Mouse (Mus musculus) cerebellum, adult 18-20 months (tissue): ENCODE measurements at regions not wholly inside any gene's neighbourhood (a gene's known extent, or its start where the extent isn't known, plus 50 kb on each side); places are given as distances from the start of the nearest gene placed in this dataset.

Experiments
- DNase-seq, 2 experiments: peaks; one replicate each; pipeline ENCODE4 v3.0.0; 2021

DNA sequence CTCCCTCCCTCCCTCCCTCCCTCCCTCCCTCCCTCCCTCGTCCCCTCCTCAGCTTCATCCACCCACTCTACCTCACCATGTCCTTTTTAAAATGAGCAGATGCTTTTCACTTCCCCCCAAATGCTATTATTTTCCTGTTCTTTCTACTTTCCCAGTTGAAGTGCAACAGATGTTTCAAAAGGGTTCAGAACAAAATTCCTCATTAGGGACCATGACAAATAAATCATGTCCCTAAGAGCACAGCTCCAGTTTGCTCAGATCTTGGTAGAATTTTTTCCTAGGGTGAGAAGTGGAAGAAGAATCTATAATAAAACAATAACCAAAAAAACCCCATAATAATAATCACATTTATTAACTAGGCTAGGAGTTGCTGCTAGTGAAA, 323.5 kb downstream of the Etaa1 start:
- DNase-seq, result no peak

DNA sequence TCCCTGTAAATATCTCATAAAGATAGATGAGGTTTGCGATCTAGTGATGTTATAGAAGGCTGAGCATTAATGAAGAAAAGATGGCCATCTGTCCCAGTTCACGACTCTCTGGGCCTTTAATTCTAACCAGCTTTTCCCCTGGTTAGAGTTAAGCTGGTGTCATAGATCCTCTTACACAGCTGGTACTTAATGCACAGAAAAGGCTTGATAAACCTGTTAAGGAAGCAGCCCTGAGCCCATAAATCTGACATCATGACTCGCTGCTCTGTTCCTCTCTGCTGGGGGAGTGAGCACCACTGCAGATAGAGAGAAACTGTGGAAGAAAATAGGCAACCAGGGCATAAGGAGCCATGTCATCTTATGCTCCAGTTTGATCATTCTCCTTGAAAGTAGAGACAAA, 316.5 kb downstream of the Etaa1 start:
- DNase-seq, result no peak

DNA sequence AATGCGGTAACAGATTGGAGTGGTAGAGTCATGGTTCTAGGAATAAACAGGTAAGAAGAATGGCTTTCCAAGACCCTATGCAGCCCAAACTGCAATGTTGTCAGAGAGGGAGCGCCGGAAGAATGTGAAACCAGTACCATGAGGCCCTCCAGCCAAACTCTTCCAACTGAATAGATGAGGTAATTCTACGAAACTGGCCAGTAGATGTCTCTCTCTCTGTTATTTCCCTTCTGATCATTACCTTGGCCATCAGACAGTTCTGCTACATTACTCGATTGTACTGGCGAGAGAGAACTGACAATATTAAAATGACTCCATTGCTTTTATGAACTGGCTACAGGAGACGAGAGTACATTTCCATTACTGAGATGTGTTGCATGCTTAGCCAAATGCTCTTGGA, 313.8 kb downstream of the Etaa1 start:
- no peak for DNase-seq

DNA sequence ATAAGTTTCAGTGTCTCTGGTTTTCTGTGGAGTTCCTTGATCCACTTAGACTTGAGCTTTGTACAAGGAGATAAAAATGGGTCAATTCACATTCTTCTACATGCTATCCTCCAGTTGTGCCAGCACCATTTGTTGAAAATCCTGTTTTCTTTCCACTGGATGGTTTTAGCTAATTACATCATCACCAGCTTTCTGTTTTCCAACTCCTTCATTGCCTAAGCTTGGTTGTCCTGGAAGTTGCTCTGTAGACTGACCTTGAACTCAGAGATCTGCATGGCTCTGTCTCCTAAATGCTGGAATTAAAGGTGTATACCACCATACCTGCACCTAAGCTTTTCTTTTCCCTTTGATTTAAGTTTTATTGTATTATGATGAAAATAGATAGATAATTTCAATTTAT, 306.2 kb downstream of the Etaa1 start:
- DNase-seq, result no peak

DNA sequence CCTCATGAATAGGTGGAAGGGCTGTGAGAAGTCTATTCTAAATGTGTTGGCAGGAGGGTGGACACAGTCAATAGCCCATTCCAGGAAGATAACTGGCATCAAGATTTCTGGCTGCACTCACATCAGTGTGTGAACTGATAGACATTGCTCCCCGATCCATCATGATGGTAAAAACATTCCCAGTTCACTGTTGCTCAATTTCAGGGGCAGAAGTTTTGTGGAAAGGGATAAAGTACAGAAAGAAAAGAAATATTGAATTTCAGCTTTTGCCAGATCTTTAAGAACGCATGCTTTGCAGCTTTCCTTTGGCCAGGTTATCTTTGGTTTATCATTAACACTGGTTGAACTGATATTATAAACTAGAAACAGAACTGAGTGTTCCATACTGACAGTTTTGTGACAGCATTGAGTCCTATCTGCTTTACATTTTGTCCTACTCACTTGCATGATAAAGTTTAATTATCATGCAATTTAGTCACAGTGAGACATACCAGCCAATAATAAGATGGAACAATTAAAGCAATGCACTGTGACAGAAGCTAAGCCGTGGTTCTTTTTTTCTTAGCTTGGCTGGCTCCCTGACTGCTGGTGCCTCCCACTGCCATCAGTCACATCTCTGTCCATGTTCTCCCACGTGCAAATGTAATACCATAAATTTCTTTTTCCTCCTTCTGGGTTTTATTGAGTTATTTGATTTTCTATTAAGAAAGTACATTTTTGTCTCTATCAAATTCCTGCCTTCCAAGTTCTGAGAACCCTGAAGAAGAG, 302.1 kb downstream of the Etaa1 start:
- no peak for DNase-seq

DNA sequence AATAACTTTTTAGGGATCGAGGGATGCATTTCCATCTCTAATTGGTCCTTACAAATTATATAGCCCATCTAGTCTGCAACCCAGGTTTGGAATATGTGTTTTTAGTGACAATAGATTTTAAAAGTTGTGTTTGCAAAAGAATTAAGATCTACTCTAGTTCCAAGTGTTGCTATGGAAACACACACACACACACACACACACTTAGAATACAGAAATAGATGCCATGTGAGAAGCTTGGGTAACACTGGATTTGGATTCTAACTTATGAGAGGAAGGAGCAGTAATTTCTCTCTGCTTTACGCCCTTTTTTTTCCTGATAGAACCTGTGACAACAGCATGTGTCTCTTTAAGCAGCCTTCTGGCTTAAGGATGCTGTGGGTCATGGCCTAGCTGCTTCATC, 297.8 kb downstream of the Etaa1 start:
- DNase-seq, result no peak

DNA sequence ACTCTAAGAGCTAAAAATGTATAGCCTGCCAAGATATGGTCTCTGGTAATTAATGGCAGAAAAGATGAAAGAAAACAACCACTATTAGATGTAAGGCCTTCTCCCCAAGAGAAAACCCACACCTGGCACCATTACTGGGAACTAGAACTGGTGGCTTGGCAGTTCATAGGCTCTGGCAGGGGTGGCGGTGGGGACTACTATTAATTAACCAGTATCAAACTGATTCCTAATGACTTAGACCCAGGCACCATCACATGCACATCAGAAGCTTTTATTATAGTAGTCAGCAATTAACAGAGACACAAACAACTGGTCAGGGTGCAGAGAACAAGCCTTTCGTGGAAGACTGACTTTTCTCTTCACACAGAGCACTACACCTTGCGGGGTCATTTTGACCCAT, 296.0 kb downstream of the Etaa1 start:
- no peak for DNase-seq

DNA sequence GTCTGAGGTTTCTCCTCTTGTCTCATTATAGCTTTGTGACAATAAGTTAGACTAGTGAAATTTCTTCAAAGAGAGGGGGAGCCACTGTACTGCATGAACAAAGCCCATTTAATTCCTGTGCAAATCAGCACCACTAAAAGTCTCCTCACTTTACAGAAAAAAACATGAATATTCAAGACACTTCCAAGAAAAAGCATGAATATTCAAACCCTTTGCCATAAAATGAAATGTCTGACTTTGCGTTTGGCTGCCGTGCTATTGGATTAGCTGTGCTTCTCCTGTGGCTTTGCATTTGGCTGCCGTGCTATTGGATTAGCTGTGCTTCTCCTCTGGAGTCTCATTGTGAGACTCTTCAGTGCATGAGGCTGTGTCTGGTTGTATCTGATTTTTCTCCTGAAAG, 295.4 kb downstream of the Etaa1 start:
- no peak for DNase-seq

DNA sequence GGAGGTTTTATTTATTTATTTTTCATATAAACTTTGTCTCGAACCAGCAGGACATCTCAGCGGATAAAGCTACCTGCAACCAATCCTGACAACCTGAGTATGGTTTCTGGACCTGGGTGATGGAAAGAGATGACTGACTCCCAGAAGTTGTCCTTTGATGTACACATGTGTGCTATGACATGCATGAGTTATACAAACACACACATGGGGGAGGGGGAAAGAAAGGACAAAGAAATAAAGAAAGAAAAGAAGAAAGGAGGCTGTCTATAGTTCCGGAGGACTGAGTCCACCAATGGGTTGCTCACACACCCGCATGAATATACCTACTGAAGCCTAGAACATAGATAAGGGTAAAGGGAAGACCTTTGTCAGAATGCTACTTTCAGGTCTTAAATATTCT, 295.0 kb downstream of the Etaa1 start:
- no peak for DNase-seq

DNA sequence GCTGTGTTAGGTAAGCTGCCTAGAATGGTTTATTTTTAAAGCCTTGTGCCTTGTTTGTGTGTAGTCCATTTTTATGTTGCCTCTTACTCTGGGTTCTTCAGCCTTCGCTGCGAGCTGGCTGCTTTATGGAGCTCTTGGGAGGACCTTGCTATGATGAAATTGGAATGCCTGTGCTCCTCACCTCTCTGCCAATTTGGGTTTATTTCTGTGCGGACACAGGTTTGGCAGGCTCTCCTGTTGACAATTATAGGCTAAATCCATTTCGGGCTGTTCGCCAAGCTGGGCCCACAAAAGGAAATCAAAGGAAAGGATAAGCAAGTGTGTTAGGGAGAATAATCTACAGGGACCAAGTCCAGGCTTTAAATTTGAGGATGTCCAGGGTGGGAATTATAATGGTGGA, 289.8 kb downstream of the Etaa1 start:
- peak; percentile 56 to 65 for DNase-seq

DNA sequence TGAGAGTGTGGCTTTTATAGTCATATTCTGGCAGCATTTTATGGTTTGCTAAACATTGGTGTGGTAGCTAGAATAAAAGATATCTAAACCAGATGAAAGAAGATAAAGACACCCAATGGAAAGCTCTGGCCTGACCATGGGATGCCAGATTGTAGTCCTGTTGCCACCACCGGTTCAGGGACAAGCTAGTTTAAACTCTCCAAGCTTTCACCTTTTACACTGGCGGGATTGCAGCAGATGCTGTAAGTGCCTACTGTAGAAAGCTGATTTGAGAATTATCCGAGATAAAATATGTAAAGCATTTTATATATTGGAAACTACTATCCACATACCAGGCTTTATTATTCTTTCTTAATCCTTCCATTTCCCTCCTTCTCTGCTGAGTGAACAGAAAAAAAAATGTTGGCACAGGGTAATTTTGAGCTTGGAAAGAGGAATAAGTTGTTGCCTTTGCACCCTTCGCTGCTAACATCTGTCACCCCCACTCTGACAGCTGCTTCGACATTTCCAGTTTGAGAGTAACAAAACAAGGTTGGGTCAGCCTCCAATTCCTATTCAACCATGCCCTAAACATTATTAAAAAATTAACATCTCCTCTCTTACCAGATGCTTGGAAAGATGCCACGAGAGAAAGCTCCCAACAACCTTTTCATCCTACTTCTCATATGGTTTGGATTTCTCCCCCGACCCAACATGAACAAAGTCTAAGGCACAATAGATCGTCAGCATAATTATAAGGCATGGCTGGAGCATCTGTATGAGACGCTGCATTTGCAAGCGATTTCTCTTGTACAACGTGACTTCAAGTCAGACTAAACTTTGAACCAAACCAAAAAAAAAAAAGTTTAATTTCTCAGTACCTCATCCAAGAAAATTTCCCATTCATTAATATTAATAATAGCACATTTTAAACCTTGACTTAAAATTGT, 287.8 kb downstream of the Etaa1 start:
- DNase-seq, result no peak

DNA sequence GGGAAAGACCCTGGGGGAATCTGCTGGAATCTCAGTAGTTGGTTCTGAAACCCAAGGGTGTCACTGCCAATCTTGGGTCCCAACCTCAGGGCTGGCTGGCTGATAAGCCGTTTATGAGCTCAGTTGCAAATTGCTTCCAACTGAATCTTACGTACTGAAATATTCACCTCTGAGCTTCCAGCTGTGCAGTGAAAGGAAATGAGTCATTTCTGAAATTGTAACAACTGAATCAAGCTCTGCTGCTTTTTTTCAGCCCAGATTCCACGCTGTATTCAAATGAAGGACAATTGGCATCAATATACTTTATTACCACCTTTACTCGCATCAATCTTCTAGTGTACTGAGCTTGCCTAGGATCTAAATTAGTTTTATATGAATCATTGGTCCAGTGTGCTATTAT, 272.7 kb downstream of the Etaa1 start:
- DNase-seq, result no peak

DNA sequence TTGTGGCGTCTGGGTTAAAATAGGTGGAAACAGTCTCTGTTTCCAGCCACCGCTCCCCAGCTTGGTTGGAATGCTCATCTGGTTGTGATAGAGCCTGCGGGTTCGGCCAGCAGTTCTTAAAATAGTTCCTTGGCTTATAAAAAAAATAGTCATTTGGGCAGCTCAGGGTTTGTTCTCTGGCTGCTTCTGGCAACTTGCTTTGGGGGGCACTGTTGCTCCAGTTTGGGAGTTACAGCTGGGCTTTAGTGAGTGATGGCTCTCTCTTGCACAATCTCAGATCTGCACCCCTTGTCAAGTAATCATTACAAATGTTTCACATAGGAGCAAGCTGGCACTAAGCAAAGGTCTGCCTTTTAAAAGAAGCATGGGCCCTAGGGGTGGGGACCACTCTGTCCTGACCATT, 268.0 kb downstream of the Etaa1 start:
- peak; percentile 69 for DNase-seq

DNA sequence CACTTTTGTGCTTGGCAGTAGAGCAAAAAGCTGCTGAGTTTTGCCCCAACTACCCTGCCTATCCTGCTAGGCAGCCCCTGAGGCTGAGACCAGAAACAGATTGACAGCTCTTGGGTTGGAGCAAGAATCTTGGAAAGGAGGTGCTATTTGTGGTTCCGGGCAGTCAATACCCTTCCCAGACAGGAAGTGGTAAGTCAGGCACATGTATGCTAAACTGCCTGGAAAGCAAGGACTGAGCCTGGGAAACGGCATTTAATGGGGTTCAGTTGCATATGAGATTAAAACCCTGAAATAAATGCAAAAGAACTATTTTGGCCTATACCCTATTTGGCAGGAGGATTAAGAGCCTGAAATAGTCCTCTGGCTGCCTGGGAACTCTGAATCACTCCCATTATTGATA, 266.9 kb downstream of the Etaa1 start:
- no peak for DNase-seq

DNA sequence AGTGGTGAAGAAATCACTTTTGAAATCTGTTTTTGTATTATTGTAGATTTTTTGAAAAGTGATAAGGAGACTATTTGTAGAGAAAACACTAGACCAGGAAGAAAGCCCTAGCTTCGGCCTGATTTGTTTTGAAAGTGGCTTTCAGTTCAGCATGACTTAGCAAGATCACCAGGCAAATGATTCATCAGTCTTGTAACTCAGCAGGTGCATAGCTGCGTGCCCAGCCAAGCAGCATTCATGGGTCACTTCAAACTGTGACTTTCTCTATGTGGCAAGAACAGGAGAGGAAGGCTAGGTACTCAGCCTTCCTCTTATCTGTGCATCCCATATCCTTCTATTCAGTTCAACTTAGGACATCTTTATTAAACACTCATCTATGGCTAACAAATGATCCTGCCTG, 259.5 kb downstream of the Etaa1 start:
- DNase-seq, result peak; percentile 9 to 13

DNA sequence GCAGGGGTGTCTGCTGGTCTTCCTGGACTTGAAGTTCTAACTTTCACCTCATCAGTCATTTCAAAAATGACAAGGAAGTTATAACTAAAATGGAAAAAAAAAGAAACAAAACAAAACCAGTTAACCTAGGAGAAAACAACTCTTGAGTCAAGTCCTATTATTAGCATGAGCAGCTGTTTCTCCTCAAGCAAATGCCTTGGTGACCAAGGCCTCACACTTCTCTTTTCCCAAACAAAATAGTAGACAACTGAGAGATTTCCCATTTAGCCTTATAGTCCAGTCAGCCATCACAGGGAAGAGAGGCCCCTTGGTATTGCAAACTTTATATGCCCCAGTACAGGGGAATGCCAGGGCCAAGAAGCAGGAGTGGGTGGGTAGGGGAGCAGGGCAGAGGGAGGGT, 244.9 kb downstream of the Etaa1 start:
- no peak for DNase-seq

DNA sequence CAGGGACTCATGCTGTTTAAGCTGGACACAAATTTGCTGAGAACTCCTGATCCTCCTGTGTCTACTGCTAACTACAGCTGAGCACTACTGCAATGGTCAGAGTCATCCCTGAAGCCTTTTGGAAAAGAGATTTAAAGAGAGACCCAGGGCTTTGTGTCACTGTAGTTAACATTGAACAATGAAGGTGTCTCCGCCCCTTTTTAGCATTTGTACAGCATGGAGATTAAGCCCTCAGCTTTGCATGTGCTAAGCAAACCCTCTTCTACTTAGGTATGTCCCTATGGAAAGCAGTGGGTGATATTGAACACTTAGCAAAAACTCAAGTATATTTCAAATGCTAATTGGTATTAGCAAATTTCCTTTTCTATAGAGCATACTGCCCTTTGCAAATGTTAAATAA, 231.6 kb downstream of the Etaa1 start:
- DNase-seq, result no peak

DNA sequence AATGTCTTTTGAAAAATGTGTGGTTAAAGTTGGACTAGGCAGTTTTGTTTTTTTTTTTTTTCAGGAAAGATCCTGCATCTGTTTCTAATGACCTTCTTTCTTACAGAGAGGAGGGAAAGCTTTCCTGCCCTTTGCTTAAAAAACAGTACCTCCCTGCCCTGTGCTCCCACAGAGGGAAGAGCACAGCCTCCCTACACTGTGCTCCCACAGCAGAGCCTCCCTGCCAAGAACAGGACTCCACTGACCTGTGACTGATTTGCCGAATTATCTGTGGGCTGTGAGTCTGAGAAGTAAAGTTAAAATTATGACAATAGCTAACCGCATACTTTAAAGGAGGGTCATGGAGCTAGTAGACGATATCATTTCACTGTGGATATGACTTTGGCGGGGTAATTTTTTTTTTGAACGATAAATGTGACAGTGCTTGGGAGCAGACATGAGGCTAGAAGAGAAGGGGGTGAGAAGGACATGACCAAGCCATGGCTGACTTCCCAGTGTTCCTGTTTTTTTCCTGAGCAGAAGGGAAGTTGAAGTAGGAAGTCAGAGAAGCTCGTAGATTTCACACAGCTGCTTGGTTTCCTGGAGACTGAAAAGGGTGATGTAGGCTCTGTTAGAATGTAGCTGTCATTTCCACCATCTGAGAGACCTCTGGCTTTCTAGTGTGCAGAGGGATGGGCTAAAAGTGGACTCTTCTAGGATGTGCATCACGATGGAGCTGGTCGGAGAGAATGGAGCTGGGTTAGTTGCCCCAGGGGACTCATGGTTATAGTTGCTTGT, 226.2 kb downstream of the Etaa1 start:
- DNase-seq, result peak; percentile 12 to 18

DNA sequence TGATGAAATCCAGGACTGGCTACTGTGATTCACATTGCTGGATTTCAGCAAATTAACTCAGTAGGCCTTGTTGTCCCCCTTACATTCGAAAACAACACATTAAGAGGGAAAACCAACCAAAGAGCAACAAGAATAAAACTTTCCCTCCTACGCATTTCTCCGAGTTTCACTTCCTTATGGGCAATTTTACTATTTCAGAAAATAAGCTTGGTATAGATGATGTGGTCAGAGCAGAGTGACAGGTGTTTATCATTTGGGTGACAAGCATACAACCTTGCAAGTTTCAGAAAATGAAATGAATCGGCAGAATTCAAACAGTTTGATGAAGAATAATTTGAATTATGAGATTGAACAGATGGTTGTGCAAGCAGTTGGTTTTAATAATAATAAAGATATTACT, 220.6 kb downstream of the Etaa1 start:
- DNase-seq, result no peak

DNA sequence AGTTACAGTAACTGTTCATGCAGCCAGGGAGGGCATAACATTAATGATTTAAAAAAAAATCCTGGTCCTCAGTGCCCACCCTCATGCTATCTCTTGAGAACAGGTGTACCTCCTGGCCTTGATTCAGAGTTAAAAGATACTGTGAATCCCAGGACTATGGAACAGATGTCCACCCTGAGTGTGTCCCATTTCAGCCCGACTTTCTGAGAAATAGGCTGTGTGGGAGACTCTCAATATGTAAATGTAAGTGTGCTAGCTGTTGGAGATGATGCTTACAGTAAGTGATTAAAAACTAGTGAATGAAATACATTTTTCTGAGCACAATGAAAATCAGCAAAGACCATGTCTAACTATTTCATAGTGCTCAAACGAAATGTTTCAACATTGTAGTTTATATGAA, 219.2 kb downstream of the Etaa1 start:
- no peak for DNase-seq

DNA sequence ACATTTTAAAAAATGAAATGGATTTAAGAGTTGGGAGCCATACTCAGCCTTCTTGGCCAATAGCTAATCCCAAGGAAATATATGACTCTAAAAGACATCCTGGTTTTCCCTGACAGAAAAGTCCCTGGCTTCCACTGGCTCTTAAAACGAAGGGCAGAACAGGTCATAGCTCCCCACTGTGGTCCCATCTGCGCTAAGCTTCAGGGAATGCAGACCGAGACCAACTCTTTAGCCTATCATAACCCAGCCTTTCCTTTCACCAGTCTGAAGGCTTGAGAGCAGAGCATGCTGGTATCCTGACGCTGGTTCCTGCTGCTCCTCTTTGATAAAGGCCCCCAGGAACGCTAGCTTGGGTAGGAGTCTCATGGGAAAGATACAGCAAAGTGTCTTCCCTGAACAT, 214.8 kb downstream of the Etaa1 start:
- peak; percentile 80 to 84 for DNase-seq

DNA sequence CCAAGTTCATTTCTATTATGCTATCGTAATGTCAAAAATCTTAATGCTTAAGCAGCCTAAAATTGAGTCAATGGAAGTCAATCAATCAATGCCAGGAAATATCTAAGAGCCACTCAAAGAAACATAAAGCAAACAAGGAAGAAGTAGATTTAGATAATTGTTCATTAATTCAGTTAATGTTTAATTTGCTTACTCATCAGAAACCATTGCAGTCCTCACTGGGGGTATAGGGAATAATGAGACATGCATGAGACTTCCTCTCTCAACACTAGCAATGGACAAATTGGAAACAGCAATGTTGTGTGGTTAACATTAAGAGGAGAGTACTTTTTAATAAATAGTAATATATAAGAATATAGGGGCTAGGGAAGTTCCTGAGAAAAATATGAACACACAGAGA, 209.9 kb downstream of the Etaa1 start:
- no peak for DNase-seq

DNA sequence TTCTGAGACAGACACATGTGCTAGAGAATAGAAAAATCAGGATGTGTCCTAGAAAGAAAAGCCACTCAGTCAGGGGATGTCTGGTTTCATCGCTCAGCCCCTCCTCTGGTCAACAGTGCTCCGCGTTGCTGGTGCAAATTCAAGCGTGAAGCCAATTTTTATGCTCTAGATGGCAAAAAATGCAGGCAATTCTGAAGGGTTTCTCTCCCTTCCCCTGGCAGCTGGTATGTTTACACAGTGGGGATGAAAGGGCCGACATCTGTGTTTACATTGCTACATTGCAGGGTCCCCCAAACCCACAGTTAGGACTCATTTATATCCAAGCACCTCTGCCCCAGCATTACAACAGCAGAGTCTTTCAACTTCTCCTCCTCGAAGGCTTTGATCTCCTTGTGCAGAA, 203.3 kb downstream of the Etaa1 start:
- no peak for DNase-seq

DNA sequence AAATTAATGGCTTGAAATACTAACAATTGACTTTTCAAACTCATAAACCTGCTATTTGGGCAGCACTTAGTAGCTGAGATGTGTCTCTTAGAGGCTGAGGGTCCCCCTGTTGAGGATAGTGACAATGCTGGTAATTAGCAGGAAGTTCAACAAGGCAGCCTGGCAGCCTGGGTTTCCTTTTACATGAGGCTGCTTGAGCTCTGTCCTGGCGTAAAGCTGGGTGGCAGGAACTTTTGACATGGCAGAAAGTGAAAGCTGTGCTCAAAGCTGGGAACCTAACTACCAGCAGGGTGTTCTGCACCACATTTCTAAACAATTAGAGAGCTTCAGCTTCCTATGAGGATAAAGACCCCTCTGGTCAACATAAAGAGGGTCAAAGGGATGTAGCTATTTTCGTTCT, 194.5 kb downstream of the Etaa1 start:
- no peak for DNase-seq
